Comparison of ENCODE assay signal across 8 mouse cellular contexts in genomic region chr1:41001154-41001949, GRCm38 (mm10).
A peak's percentile ranks its signal among the peaks of the same experiment; 100 is the strongest.
DNase-seq lines count a peak whose midpoint lies in the region; ATAC-seq lines count a peak whose summit lies in the region.

No protein-coding gene starts in this region.

- ATAC-seq in heart, embryonic 12.5 days (ENCODE audit: insufficient number of reproducible peaks, low FRiP score), result no peak
- ATAC-seq in neural tube, embryonic 14.5 days (ENCODE audit: low read depth), result peak; percentile 72
- no peak for ATAC-seq in inflammation-experienced regulatory T-cells, adult 6 months

- no peaks in the 10 kb centered on the region for H3K27me3 ChIP-seq in heart, embryonic 12.5 days (replicated peaks)
- no peaks in the 10 kb centered on the region for H3K27me3 ChIP-seq in neural tube, embryonic 14.5 days (ENCODE audit: control insufficient read depth, insufficient read depth, low read length)

- H3K4me1 ChIP-seq in heart, embryonic 12.5 days (replicated peaks), result no peaks in the 10 kb centered on the region
- no peaks in the 10 kb centered on the region for H3K4me1 ChIP-seq in neural tube, embryonic 14.5 days (ENCODE audit: control insufficient read depth, insufficient read depth, low read length)

- H3K27ac ChIP-seq in heart, embryonic 12.5 days (ENCODE audit: poor library complexity, severe bottlenecking), result no peak overlapping the region
- H3K27ac ChIP-seq in neural tube, embryonic 14.5 days (ENCODE audit: low read depth, low read length), result no peak overlapping the region

- 55% methylated on average over 13 of the region's 13 CpGs for WGBS in heart, embryonic 12.5 days
- WGBS in neural tube, embryonic 14.5 days, result 53% methylated on average over 13 of the region's 13 CpGs

- DNase-seq in heart, postnatal 14 days, result peak; percentile 27 to 41
- peak; percentile 6 to 24 for DNase-seq in cerebellum, postnatal 25 days
- peak; percentile 49 to 74 for DNase-seq in frontal cortex, postnatal 36 days (ENCODE audit: low spot score in 2 of 2)
- DNase-seq in left cerebral cortex, adult 18-20 months (ENCODE audit: low spot score in 2 of 2), result peak; percentile 48 to 69
- no peak for DNase-seq in adrenal gland, postnatal 10 days

- H3K4me3 ChIP-seq in heart, embryonic 12.5 days, result no peak overlapping the region
- no peak overlapping the region for H3K4me3 ChIP-seq in neural tube, embryonic 14.5 days (ENCODE audit: low read depth, low read length)

- H3K4me2 ChIP-seq in heart, embryonic 12.5 days, result no peak overlapping the region
- no peak overlapping the region for H3K4me2 ChIP-seq in neural tube, embryonic 14.5 days (ENCODE audit: low read depth, low read length)

- H3K36me3 ChIP-seq in heart, embryonic 12.5 days, result no peaks in the 10 kb centered on the region
- no peaks in the 10 kb centered on the region for H3K36me3 ChIP-seq in neural tube, embryonic 14.5 days (ENCODE audit: control insufficient read depth, insufficient read depth, low read length)

- intact Hi-C loops in heart, postnatal 14 days (cut with DNase I), result no loop called here

- no peak overlapping the region for H3K9ac ChIP-seq in heart, embryonic 12.5 days
- no peak overlapping the region for H3K9ac ChIP-seq in neural tube, embryonic 14.5 days (replicated peaks; ENCODE audit: low read depth, low read length)

- H3K9me3 ChIP-seq in heart, embryonic 12.5 days (replicated peaks), result no peaks in the 10 kb centered on the region
- no peaks in the 10 kb centered on the region for H3K9me3 ChIP-seq in neural tube, embryonic 14.5 days (ENCODE audit: control insufficient read depth, low read length)
